Mouse (Mus musculus): ENCODE data around the gene Cnih4.

- TF ChIP-seq CTCF (IDR thresholded peaks at IDR 0.05; ENCODE audit: borderline replicate concordance, insufficient read depth, low read depth, low read length) (no peak), POLR2A (IDR thresholded peaks at IDR 0.05; ENCODE audit: borderline replicate concordance, insufficient read depth, low read length) (no peak)
These were observed 71.8 kb downstream of the Cnih4 start for GRCm38 (mm10) chr1:181216315-181216714.

All from cerebellum, adult 2 months (tissue).